Mouse (Mus musculus) megakaryocyte-erythroid progenitor cell, adult 5-6 weeks (primary cell): ENCODE data around the gene Cuzd1. TPM values are rescaled to one million over a fixed set of nuclear protein-coding genes. Genes with fewer than 3 reads are reported as not detected.

ENCODE experiments used
- ATAC-seq: replicated peaks from 2 replicates; pipeline ENCODE4 v1.8.0; 2016; ENCODE audit warnings: mild to moderate bottlenecking, inconsistent platforms; ENCODE audit not compliant: severe bottlenecking, poor library complexity, low FRiP score, low TSS enrichment
- total RNA-seq, 2 experiments: library from RNA; stranded (forward) in 1 of 2; stranded (reverse) in 1 of 2; fragments of 200-1000, 215-1000 nt in 1 of 2; fragments of >200 nt in 1 of 2; fragmentation: Nextera tagmentation in 1 of 2; gene quantifications; 2 replicates each; pipeline ENCODE4 v1.2.3; 2014 to 2017

The Cuzd1 gene
- total RNA-seq (2014; fragmentation: Nextera tagmentation) = not detected in 2 replicates
- total RNA-seq (2017) = not detected in 2 replicates

GRCm38 (mm10) chr7:131322192-131322591 lies at the start of gene Cuzd1:
Gene Cuzd1, minus strand, starts transcription at chr7:131322292.
- no peak for ATAC-seq

- peak; percentile 49 for ATAC-seq
Measured at GRCm38 (mm10) chr7:131371470-131371860, 49.4 kb upstream of the Cuzd1 start.

DNA sequence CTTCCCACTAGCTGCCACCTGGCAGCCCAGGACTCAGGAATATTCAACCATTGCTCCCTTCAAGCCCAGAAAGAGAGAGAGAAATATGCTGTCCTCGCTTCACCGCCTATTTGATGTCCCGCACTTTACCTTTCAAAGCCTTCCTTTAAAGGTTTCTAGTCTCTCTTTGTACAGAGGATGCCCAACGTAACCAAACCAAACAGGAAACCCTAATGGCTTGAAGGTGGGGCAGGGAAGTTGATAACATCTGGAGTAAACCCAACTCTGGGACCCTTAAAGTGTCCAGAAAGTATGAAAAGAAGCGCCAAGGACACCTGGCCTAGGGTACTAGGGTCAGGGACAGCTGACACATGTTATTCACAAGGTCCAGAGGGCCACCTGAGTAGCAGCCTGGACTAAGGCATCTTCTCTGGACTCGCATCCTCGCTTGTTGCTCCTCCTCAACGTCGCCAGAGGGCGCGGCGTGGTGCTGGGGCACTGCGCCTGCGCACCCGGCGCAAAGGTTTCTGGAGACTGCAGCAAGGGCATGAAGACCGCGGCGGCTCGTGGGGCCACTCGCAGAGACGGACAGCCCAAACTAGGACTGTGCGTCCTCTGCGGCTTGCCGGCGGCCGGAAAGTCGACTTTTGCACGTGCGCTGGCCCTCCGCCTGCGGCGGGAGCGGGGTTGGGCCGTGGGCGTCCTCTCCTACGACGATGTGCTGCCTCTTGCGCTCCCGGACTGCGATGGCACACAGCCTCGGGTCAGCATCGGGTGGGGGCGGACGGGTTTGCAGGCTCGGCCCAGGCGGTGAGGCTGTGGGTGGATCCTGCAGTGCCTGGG lies 48.8 kb upstream of the Cuzd1 start, which contains the start of gene Pstk:
TSS of gene Pstk (plus strand) at position 494 of the 822 bp plus-strand sequence.
- ATAC-seq = peak; percentile 92

GRCm38 (mm10) chr7:131364131-131364530 lies 42.0 kb upstream of the Cuzd1 start:
- no peak for ATAC-seq

- ATAC-seq = peak; percentile 92
Measured at GRCm38 (mm10) chr7:131362615-131363300, 40.7 kb upstream of the Cuzd1 start, which contains the start of gene 2310057M21Rik. Gene 2310057M21Rik, minus strand, starts transcription at chr7:131362759.

GRCm38 (mm10) chr7:131362269-131362614 lies 40.1 kb upstream of the Cuzd1 start:
- peak; percentile 62 for ATAC-seq

- ATAC-seq = no peak
Measured at GRCm38 (mm10) chr7:131356105-131356504, 34.0 kb upstream of the Cuzd1 start.

GRCm38 (mm10) chr7:131345856-131346541 lies 23.9 kb upstream of the Cuzd1 start:
- ATAC-seq = no peak

DNA sequence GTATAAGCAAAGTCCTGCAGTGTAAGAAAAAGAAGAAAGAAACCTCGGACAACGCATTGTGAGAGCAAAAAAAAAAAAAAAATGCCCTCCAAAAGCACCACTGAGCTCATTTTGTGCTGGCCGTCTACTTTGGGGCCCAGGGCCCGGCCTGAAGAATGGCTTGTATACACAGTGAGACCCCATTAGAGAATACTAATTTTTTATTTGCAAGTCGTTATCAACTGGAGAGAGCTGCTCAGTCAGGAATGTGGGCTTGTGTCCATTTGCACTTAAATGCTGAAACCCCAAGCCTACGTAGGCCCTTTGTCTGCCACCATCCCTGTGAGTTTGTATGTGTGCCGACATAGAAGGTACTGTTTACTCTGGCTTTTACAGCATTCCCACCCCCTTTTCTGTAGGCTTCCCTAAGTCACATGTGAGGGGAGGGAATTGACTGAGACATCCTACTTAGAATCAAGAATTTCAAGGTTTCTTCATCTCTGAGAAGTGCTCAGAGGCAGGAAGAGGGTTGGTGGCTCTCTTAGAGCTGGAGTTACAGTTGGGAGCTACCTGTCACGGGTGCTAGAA lies 15.5 kb upstream of the Cuzd1 start:
- ATAC-seq = no peak

DNA sequence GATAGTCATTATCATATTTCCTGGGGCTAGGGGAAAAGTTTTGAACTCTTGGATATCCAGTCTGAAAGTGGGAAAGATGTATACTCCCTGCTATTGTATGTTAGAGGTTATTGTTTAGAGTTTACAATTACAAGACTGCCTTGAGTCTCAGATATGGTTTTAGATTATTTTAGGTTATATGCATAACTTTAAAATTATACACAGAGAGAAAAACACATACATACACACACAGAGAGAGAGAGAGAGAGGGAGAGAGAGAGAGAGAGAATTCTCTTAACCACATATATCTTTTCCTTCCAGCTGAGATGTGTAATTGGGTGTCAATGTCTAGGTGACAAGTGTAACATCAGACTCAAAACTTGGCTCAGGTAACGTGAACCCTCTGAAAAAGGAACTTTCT lies 11.5 kb upstream of the Cuzd1 start, which contains the start of gene Fam24a:
TSS of gene Fam24a (plus strand) at position 301 of the 400 bp plus-strand sequence.
- ATAC-seq = no peak

DNA sequence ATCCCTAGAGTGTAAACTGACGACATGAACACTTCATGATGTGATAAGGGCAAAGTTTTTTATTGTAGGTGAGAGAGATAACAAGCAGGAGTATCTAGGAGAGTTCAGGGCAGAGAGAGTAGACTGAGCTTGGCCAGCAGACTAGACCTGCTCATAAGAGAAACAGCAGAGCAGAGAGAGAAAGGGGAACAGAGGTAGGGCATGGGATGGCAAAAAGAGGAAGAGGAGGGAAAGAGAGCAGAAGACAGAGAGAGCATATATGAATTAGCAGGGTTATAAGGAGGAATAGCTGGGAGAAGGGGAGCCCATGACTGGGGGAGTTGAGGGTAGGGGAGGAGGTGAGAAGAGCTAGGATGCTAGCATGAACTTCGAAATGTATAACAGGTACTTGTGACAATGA lies 9.6 kb upstream of the Cuzd1 start:
- ATAC-seq = no peak

DNA sequence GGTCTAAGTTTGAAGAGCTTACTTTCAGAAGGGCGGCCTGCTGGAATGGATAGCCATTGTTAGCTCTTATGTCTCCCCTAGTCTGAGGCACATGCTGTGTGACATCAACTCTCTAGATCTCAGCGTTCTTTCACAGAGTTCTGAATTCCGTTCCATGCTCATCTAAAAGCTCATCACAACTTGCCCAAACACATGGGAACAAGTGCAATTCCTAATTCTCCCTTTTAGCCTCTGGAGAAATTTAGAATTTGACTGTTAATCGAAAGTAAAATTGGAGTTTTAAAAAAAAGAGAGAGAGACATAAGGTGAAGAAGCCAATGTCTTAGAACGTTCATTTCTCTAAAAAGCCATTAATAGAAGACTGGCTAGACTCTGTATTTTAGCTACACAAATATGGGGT lies 7.3 kb upstream of the Cuzd1 start, which contains the start of gene Fam24b:
TSS of gene Fam24b (minus strand) at position 101 of the 400 bp plus-strand sequence.
- no peak for ATAC-seq

DNA sequence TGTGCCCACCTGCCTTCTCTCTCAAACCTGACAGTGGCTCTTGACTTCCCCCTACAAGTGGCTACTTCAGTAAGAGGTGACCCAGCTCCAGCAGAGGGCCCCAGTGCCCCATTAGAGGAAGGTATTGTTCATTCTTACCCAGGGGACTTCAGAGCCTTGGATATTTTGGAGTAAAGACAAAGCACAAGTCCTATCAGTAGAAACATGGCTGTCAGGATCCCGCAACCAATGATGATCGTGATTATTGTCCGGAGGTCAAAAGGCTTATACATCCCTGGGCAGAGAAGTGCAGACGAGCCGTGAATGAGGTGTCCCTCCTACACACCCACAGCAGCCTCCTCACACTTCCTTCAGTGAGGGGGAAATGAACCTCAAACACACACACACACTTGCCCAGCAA lies 5.0 kb upstream of the Cuzd1 start:
- no peak for ATAC-seq

- no peak for ATAC-seq
Measured at GRCm38 (mm10) chr7:131318340-131318739, 3.8 kb downstream of the Cuzd1 start.

DNA sequence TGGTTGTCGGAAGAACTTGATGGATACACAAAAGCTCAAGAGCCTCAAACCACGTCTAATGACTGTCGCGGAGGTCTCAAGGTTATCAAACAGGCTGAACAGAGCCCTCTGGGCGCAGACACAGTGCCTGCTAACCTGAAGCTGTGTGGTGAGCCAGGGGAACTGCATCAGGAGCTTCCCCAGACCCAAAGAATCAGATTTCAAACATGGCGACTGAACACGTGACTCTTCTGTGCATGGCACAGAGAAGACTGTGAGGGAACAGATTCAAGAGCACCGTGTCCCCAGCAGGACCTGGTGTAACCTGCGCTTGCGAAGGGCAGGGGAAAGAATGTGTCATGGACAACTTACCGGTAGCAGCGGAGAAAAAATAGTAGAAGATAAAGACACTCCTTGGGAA lies 4.5 kb downstream of the Cuzd1 start:
- ATAC-seq = no peak

- ATAC-seq = no peak
Measured at GRCm38 (mm10) chr7:131314493-131314892, 7.6 kb downstream of the Cuzd1 start.

GRCm38 (mm10) chr7:131306733-131307132 lies 15.4 kb downstream of the Cuzd1 start:
- ATAC-seq = no peak

DNA sequence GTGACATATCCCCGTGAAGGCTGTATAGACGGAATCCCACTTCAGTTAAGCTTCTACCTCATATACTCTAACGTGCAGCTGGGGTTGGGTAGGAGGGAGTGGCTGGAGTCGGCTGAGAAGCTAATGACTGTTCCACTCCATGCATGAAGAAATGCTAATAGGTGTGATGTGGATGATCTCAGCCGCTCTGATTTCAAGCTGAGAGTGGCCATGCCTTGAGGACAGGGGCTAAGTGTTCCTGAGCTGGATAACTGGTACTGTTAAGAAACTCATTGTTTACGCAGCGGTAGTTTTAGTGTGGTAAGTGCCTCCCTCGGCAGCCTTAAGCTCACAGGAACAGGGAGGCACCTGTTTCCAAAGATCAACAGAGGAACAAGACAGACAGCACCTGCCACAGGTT lies 18.8 kb downstream of the Cuzd1 start:
- ATAC-seq = no peak

DNA sequence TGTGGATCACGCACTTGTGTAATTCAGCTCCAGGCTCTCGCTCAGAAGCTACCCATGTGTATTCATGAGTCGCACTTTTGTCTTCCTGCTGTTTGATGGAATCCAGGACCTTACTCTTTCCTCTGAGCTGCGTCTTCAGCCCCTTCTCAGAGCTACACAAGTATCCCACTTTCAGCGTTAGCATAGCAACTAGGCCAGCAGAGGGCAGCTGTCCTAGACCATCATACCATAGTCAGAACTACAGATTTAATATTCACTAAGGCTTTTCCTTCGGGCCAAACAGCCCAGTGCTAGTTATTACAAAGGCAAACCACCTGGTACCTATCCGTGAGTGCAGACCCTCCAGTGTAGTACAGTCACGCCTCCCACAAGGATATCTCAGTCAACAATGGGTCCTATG lies 24.9 kb downstream of the Cuzd1 start:
- ATAC-seq = no peak

DNA sequence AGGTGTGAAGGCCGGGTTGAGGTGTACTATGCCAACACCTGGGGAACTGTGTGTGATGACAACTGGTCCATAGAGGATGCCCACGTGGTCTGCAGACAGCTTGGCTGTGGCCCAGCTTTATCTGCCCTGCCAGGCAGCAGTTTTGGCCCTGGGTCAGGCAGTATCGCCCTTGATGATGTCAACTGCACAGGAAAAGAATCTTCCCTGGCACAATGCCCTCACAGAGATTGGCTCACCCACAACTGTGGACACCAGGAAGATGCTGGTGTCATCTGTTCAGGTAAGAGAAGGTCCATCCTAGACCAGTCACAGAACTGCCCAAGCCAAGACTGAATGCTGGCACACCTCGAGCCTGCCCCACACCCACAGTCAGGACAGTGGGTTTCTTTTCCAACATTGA lies 56.2 kb downstream of the Cuzd1 start:
- no peak for ATAC-seq
